Mouse (Mus musculus): Measurements from ENCODE around the gene Zmiz2. TPM values are rescaled to one million over a fixed set of nuclear protein-coding genes. Genes with fewer than 3 reads are reported as not detected.

Gene Zmiz2
- polyA plus RNA-seq (2015; fragmentation: Nextera tagmentation; extraction: Ambion mirVana): 8.6 and 8.7 TPM in 2 replicates

DNA sequence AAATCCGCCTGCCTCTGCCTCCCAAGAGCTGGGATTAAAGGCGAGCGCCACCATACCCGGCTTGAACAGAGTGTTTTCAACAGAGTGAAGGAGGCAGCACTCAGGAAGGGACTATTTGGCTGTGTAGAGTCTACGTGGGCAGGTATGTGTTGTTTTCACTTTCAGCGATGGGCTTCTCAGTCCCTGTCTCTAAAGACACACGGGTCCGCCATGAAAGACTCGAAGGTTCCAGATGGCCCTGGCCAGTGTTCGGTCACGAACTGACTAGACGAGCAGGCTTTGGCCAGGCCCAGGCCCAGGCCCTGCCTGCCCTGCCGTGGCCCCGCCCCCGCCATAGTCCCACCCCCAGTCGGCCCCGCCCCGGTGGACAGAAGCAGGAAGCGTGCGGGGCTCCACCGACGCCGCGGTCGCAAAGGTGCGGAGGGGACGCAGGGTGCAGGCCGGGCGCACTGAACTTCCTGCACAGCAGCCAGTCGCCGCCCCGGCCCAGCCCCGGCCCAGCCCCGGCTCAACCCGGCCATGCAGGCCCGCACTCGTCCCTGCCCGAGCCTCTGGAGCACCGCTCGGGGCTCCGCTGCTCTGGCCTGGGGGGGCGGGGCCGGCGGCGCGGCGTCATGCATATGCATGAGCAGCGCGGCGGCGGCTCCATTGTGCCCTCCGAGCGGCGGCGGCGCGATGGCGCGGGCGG is at the start of gene Zmiz2:
Gene Zmiz2, plus strand, starts transcription at position 349 of the 688 bp plus-strand sequence.
- peak; percentile 98 for ATAC-seq
- 7% methylated on average over 34 of the region's 60 CpGs for WGBS
- peak within 1 kb of the TSS; percentile 79 for H3K9ac ChIP-seq (replicated peaks; ENCODE audit: low read depth)

DNA sequence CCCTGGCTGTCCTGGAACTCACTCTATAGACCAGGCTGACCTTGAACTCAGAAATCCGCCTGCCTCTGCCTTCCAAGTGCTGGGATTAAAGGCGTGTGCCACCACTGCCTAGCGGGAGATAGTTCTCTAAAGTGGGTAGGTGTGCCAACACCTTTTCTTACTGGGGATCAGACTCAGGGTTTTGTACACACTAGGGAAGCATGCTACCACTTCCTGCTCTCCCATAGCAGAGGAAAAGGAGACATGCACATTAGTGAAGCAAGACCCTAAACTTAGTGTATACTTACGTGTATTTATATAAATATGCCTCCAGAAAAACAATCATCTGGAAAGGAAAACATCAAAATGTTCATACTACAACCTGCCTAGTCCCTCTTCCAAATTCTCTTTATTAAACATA is 42.9 kb upstream of the Zmiz2 start:
- Histone ChIP-seq H3K9me3 (ENCODE audit: low read length) (no peaks in the 10 kb centered on the region), H3K4me3 (ENCODE audit: low read depth, low read length) (no peak overlapping the region), H3K27me3 (replicated peaks; ENCODE audit: insufficient read depth, low read length) (no peaks in the 10 kb centered on the region), H3K9ac (replicated peaks; ENCODE audit: low read depth) (no peak overlapping the region), H3K36me3 (ENCODE audit: insufficient read depth, low read length) (peaks cover 75% of the 10 kb centered on the region), H3K27ac (ENCODE audit: low read length) (no peak overlapping the region), H3K4me2 (replicated peaks; ENCODE audit: low read depth, low read length) (no peak overlapping the region), H3K4me1 (ENCODE audit: insufficient read depth, low read depth, low read length) (no peaks in the 10 kb centered on the region)
- ATAC-seq: no peak
- no peak for TF ChIP-seq EP300 (IDR thresholded peaks at IDR 0.05)
- no peak for TF ChIP-seq CTCF (IDR thresholded peaks at IDR 0.05)
- DNase-seq (ENCODE audit: low spot score): no peak
- 93% methylated on average over 4 of the region's 4 CpGs for WGBS

More for the DNA sequence above, at the start of gene Zmiz2:
- DNase-seq (ENCODE audit: low spot score): peak; percentile 95
- no peaks in the 10 kb centered on the region for H3K27me3 ChIP-seq (replicated peaks; ENCODE audit: insufficient read depth, low read length)
- H3K4me3 ChIP-seq (ENCODE audit: low read depth, low read length): peak within 1 kb of the TSS; percentile 80
- no peaks in the 10 kb centered on the region for H3K36me3 ChIP-seq (ENCODE audit: insufficient read depth, low read length)
- TF ChIP-seq EP300 (IDR thresholded peaks at IDR 0.05) (no peak), CTCF (IDR thresholded peaks at IDR 0.05) (no peak)
- H3K4me2 ChIP-seq (replicated peaks; ENCODE audit: low read depth, low read length): peak within 1 kb of the TSS; percentile 94
- peaks cover 8% of the 10 kb centered on the region; the same call in 1 of the 2 replicates for H3K4me1 ChIP-seq (ENCODE audit: insufficient read depth, low read depth, low read length)
- H3K9me3 ChIP-seq (ENCODE audit: low read length): no peaks in the 10 kb centered on the region
- peak within 1 kb of the TSS; percentile 95 for H3K27ac ChIP-seq (ENCODE audit: low read length)

- no peak for DNase-seq (ENCODE audit: low spot score)
- no peak for ATAC-seq
- 73% methylated on average over 7 of the region's 7 CpGs for WGBS
These were observed 41.9 kb upstream of the Zmiz2 start for GRCm38 (mm10) chr11:6346966-6347365.

GRCm38 (mm10) chr11:6348681-6349200 is 40.1 kb upstream of the Zmiz2 start:
- Histone ChIP-seq H3K27me3 (replicated peaks; ENCODE audit: insufficient read depth, low read length) (no peaks in the 10 kb centered on the region), H3K4me3 (ENCODE audit: low read depth, low read length) (no peak overlapping the region), H3K9me3 (ENCODE audit: low read length) (no peaks in the 10 kb centered on the region), H3K9ac (replicated peaks; ENCODE audit: low read depth) (no peak overlapping the region), H3K36me3 (ENCODE audit: insufficient read depth, low read length) (peaks cover 59% of the 10 kb centered on the region), H3K4me1 (ENCODE audit: insufficient read depth, low read depth, low read length) (no peaks in the 10 kb centered on the region), H3K27ac (ENCODE audit: low read length) (no peak overlapping the region), H3K4me2 (replicated peaks; ENCODE audit: low read depth, low read length) (no peak overlapping the region)
- ATAC-seq (no peak), DNase-seq (ENCODE audit: low spot score) (no peak)
- TF ChIP-seq EP300 (IDR thresholded peaks at IDR 0.05): no peak
- TF ChIP-seq CTCF (IDR thresholded peaks at IDR 0.05): no peak
- WGBS: 81% methylated on average over 11 of the region's 11 CpGs

More at GRCm38 (mm10) chr11:6346966-6347365, 41.9 kb upstream of the Zmiz2 start:
- no peak overlapping the region for H3K9ac ChIP-seq (replicated peaks; ENCODE audit: low read depth)
- H3K36me3 ChIP-seq (ENCODE audit: insufficient read depth, low read length): peaks cover 68% of the 10 kb centered on the region
- no peak overlapping the region for H3K4me2 ChIP-seq (replicated peaks; ENCODE audit: low read depth, low read length)
- no peak overlapping the region for H3K27ac ChIP-seq (ENCODE audit: low read length)
- no peaks in the 10 kb centered on the region for H3K9me3 ChIP-seq (ENCODE audit: low read length)
- TF ChIP-seq EP300 (IDR thresholded peaks at IDR 0.05) (no peak), CTCF (IDR thresholded peaks at IDR 0.05) (no peak)
- H3K4me1 ChIP-seq (ENCODE audit: insufficient read depth, low read depth, low read length): no peaks in the 10 kb centered on the region
- H3K27me3 ChIP-seq (replicated peaks; ENCODE audit: insufficient read depth, low read length): no peaks in the 10 kb centered on the region
- H3K4me3 ChIP-seq (ENCODE audit: low read depth, low read length): no peak overlapping the region

GRCm38 (mm10) chr11:6349586-6349985 is 39.3 kb upstream of the Zmiz2 start:
- Histone ChIP-seq H3K9ac (replicated peaks; ENCODE audit: low read depth) (no peak overlapping the region), H3K4me1 (ENCODE audit: insufficient read depth, low read depth, low read length) (no peaks in the 10 kb centered on the region), H3K27me3 (replicated peaks; ENCODE audit: insufficient read depth, low read length) (no peaks in the 10 kb centered on the region), H3K4me2 (replicated peaks; ENCODE audit: low read depth, low read length) (no peak overlapping the region), H3K9me3 (ENCODE audit: low read length) (no peaks in the 10 kb centered on the region), H3K4me3 (ENCODE audit: low read depth, low read length) (no peak overlapping the region), H3K27ac (ENCODE audit: low read length) (no peak overlapping the region), H3K36me3 (ENCODE audit: insufficient read depth, low read length) (peaks cover 58% of the 10 kb centered on the region)
- ATAC-seq (no peak), DNase-seq (ENCODE audit: low spot score) (no peak)
- 97% methylated on average over 5 of the region's 5 CpGs for WGBS
- TF ChIP-seq CTCF (IDR thresholded peaks at IDR 0.05): no peak
- no peak for TF ChIP-seq EP300 (IDR thresholded peaks at IDR 0.05)

DNA sequence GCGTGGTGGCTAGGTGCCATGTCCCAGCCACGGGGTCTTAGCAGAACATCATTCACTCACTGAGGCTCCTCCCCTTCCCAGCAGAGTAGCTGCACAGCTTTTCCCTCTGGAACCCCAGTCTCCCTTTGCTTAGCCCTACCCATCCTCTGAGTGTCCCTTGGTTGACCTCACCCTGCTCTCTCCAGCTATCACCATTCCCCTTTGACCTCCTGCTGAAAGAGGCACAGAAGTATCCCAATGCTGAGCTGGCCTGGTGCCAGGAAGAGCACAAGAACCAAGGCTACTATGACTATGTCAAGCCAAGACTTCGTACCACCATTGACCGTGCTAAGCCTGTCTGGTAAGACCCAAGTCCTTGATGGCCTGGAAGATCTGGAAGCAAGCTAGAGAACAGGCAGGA is 33.8 kb upstream of the Zmiz2 start:
- peaks cover 25% of the 10 kb centered on the region; the same call in 1 of the 2 replicates for H3K36me3 ChIP-seq (ENCODE audit: insufficient read depth, low read length)

More for the DNA sequence above, 33.8 kb upstream of the Zmiz2 start:
- H3K9ac ChIP-seq (replicated peaks; ENCODE audit: low read depth): no peak overlapping the region
- no peak overlapping the region for H3K27ac ChIP-seq (ENCODE audit: low read length)
- ATAC-seq (0 out of 2 replicates have a peak, but pooled peaks have one; percentile 14), DNase-seq (ENCODE audit: low spot score) (no peak)
- no peak overlapping the region for H3K4me2 ChIP-seq (replicated peaks; ENCODE audit: low read depth, low read length)
- no peaks in the 10 kb centered on the region for H3K9me3 ChIP-seq (ENCODE audit: low read length)
- no peak overlapping the region for H3K4me3 ChIP-seq (ENCODE audit: low read depth, low read length)
- 85% methylated on average over 4 of the region's 4 CpGs for WGBS
- TF ChIP-seq CTCF (IDR thresholded peaks at IDR 0.05) (no peak), EP300 (IDR thresholded peaks at IDR 0.05) (no peak)
- H3K27me3 ChIP-seq (replicated peaks; ENCODE audit: insufficient read depth, low read length): no peaks in the 10 kb centered on the region
- no peaks in the 10 kb centered on the region for H3K4me1 ChIP-seq (ENCODE audit: insufficient read depth, low read depth, low read length)
